11 mouse cellular contexts compared by ENCODE assay signal in genomic region chr3:31769193-31769592, GRCm38 (mm10).
DNase-seq lines count a peak whose midpoint lies in the region; ATAC-seq and TF ChIP-seq lines count a peak whose summit lies in the region.
"Had no signal": no experiment of that assay in that cellular context is flagged by ENCODE, and none has a peak within 500 bp of the region (broad histone marks: within the 10 kb centered on the region; RNA-seq: fewer than 3 reads in every experiment).

No protein-coding gene starts in this region.

- H3K4me2 ChIP-seq in kidney, embryonic 16.5 days (replicated peaks; ENCODE audit: low read depth, low read length), result no peak overlapping the region
- H3K4me2 ChIP-seq in CH12.LX (ENCODE audit: insufficient read depth, low read depth, poor library complexity, severe bottlenecking), result no peak overlapping the region
- H3K4me2 ChIP-seq: hindbrain, embryonic 15.5 days had no signal

- ATAC-seq in kidney, embryonic 16.5 days (ENCODE audit: low FRiP score, low TSS enrichment), result no peak

- H3K9me3 ChIP-seq in kidney, embryonic 16.5 days (ENCODE audit: low read length), result no peaks in the 10 kb centered on the region
- H3K9me3 ChIP-seq in CH12.LX (replicated peaks; ENCODE audit: low read length), result no peaks in the 10 kb centered on the region
- H3K9me3 ChIP-seq: hindbrain, embryonic 15.5 days had no signal

- no peaks in the 10 kb centered on the region for H3K4me1 ChIP-seq in kidney, embryonic 16.5 days (ENCODE audit: insufficient read depth, low read length)
- H3K4me1 ChIP-seq in CH12.LX (ENCODE audit: control insufficient read depth in 1 of 2, insufficient read depth in 2 of 2), result no peaks in the 10 kb centered on the region
- H3K4me1 ChIP-seq in thymus, adult 2 months (replicated peaks; ENCODE audit: control insufficient read depth, insufficient read depth, low read length), result no peaks in the 10 kb centered on the region
- H3K4me1 ChIP-seq: hindbrain, embryonic 15.5 days had no signal

- 90% methylated on average over 1 of the region's 1 CpGs for WGBS in kidney, embryonic 16.5 days
- WGBS in thymus, adult 2 months, result 89% methylated on average over 1 of the region's 1 CpGs

- no peak for TF ChIP-seq EP300 in CH12.LX (IDR thresholded peaks at IDR 0.05; ENCODE audit: low read length)

- peak; percentile 14 for DNase-seq in cerebellum, adult 9-10 months
- no peak for DNase-seq in cerebellum, adult 9-11 months
- peak; percentile 4 for DNase-seq in kidney, postnatal 14 days
- peak; percentile 33 for DNase-seq in CH12.LX (ENCODE audit: extremely low read depth)
- DNase-seq in embryo, embryonic 9.5 days (ENCODE audit: extremely low spot score), result peak; percentile 1
- DNase-seq in thymus, adult 2 months, result no peak
- no peak for DNase-seq in urinary bladder, postnatal 10 days (ENCODE audit: low spot score)
- DNase-seq: thymus, postnatal 4 days had no signal

- no peak overlapping the region for H3K27ac ChIP-seq in kidney, embryonic 16.5 days (ENCODE audit: low read length)
- H3K27ac ChIP-seq in CH12.LX (ENCODE audit: insufficient read depth, low read depth), result no peak overlapping the region
- no peak overlapping the region for H3K27ac ChIP-seq in thymus, adult 2 months (ENCODE audit: control insufficient read depth, insufficient read depth, low read length)
- H3K27ac ChIP-seq: hindbrain, embryonic 15.5 days; liver, embryonic 14.5 days had no signal

- no peaks in the 10 kb centered on the region for H3K79me2 ChIP-seq in CH12.LX (replicated peaks; ENCODE audit: control insufficient read depth, extremely low read depth, insufficient read depth, poor library complexity, severe bottlenecking)

- no peak overlapping the region for H3K4me3 ChIP-seq in kidney, embryonic 16.5 days (ENCODE audit: low read length)
- H3K4me3 ChIP-seq in CH12.LX (replicated peaks in 1 of 3; ENCODE audit: low read depth in 2 of 3, low read length in 2 of 3, poor library complexity in 1 of 3), result no peak overlapping the region
- H3K4me3 ChIP-seq in thymus, adult 2 months (ENCODE audit: control insufficient read depth, insufficient read depth, low read length), result no peak overlapping the region
- H3K4me3 ChIP-seq: hindbrain, embryonic 15.5 days had no signal

- no peak overlapping the region for H3K9ac ChIP-seq in kidney, embryonic 16.5 days (replicated peaks; ENCODE audit: low read length)
- no peak overlapping the region for H3K9ac ChIP-seq in CH12.LX (ENCODE audit: insufficient read depth, low read depth)
- H3K9ac ChIP-seq: hindbrain, embryonic 15.5 days; liver, embryonic 14.5 days had no signal

- no peaks in the 10 kb centered on the region for H3K36me3 ChIP-seq in kidney, embryonic 16.5 days (ENCODE audit: insufficient read depth, low read length)
- H3K36me3 ChIP-seq in CH12.LX (replicated peaks in 1 of 2; ENCODE audit: control insufficient read depth in 1 of 2, insufficient read depth in 1 of 2, low read length in 1 of 2), result no peaks in the 10 kb centered on the region
- no peaks in the 10 kb centered on the region for H3K36me3 ChIP-seq in thymus, adult 2 months (ENCODE audit: control insufficient read depth, insufficient read depth, low read length)
- H3K36me3 ChIP-seq: hindbrain, embryonic 15.5 days had no signal

- in situ Hi-C loops in CH12.LX (cut with MboI; ENCODE audit: low pct_ligation_motif_present, low pct_unique_long_range_greater_than_20kb, low sequenced_read_pairs), result no loop called here

- dilution Hi-C loops in CH12.LX (cut with MboI; ENCODE audit: extremely low pct_ligation_motif_present, extremely low pct_unique_long_range_greater_than_20kb, low sequenced_read_pairs), result no loop called here

- no peak for TF ChIP-seq POLR2A in CH12.LX (IDR thresholded peaks at IDR 0.05; ENCODE audit: low read depth, low read length)
- no peak for TF ChIP-seq POLR2A in thymus, adult 2 months (IDR thresholded peaks at IDR 0.05; ENCODE audit: control insufficient read depth, extremely low read depth, insufficient read depth, low read length, poor library complexity)

- no peaks in the 10 kb centered on the region for H3K27me3 ChIP-seq in kidney, embryonic 16.5 days (ENCODE audit: insufficient read depth, low read length)
- H3K27me3 ChIP-seq in CH12.LX (replicated peaks), result no peaks in the 10 kb centered on the region
- H3K27me3 ChIP-seq in thymus, adult 2 months (ENCODE audit: control insufficient read depth, insufficient read depth, low read length), result no peaks in the 10 kb centered on the region
- H3K27me3 ChIP-seq: hindbrain, embryonic 15.5 days had no signal

- TF ChIP-seq RAD21 in CH12.LX (IDR thresholded peaks at IDR 0.05; ENCODE audit: low read depth, low read length), result peak; percentile 47

- TF ChIP-seq CTCF in CH12.LX (conservative IDR thresholded peaks at IDR 0.05 in 1 of 2, IDR thresholded peaks at IDR 0.05 in 1 of 2; ENCODE audit: low read depth in 2 of 2, low read length in 2 of 2), result peak in 1 of 2 experiments; percentile 58; a peak in 3 of 4 replicates
- no peak for TF ChIP-seq CTCF in thymus, adult 2 months (IDR thresholded peaks at IDR 0.05; ENCODE audit: borderline replicate concordance, control insufficient read depth, extremely low read depth, insufficient read depth, low read length, poor library complexity)

TF ChIP-seq in CH12.LX, 34 proteins besides CTCF, POLR2A, EP300 and RAD21:
- peak; percentile 49 for TF ChIP-seq SMC3 (IDR thresholded peaks at IDR 0.05; ENCODE audit: low read depth, low read length)
- no peak for TF ChIP-seq E2F4 (IDR thresholded peaks at IDR 0.05; ENCODE audit: insufficient replicate concordance, low read depth, low read length)
- no peak for TF ChIP-seq ZKSCAN1 (IDR thresholded peaks at IDR 0.05; ENCODE audit: borderline replicate concordance, low read depth, low read length)

Comparison
In these comparisons a context has a peak if more than half of its experiments do, and no peak if none do; other contexts are left out.
1. DNase-seq: peak in cerebellum, adult 9-10 months (single experiment), kidney, postnatal 14 days (single experiment), CH12.LX (single experiment) and embryo, embryonic 9.5 days (single experiment); none in cerebellum, adult 9-11 months (single experiment), thymus, adult 2 months (single experiment) and urinary bladder, postnatal 10 days (single experiment).